Mouse (Mus musculus): ENCODE results near the gene Lgi4. TPM values are rescaled to one million over a fixed set of nuclear protein-coding genes. Genes with fewer than 3 reads are reported as not detected.

The Lgi4 gene
- polyA plus RNA-seq (2015; fragmentation: Nextera tagmentation; extraction: Ambion mirVana): 0.20 and 0.26 TPM in 2 replicates

- no peak within 1 kb of the TSS for H3K4me2 ChIP-seq (replicated peaks)
- H3K27ac ChIP-seq (replicated peaks): no peak within 1 kb of the TSS
- H3K9ac ChIP-seq (replicated peaks): no peak within 1 kb of the TSS
- 3% methylated on average over 2 of the region's 2 CpGs for WGBS
- no peaks in the 10 kb centered on the region for H3K36me3 ChIP-seq
- no peak within 1 kb of the TSS for H3K4me3 ChIP-seq
- peak; percentile 44; the same call in 1 of the 2 replicates for ATAC-seq (replicated peaks)
- no peaks in the 10 kb centered on the region for H3K9me3 ChIP-seq
- peaks cover 3% of the 10 kb centered on the region; the same call in 1 of the 2 replicates for H3K4me1 ChIP-seq
- H3K27me3 ChIP-seq: peaks cover 4% of the 10 kb centered on the region; the same call in 1 of the 2 replicates
Measured at GRCm38 (mm10) chr7:31059108-31059507, at the start of gene Lgi4. Gene Lgi4, plus strand, starts transcription at chr7:31059342.

GRCm38 (mm10) chr7:31012971-31013370, 46.2 kb upstream of the Lgi4 start:
- Histone ChIP-seq H3K4me3 (no peak overlapping the region), H3K27ac (replicated peaks) (no peak overlapping the region), H3K4me1 (peaks cover 8% of the 10 kb centered on the region; the same call in 1 of the 2 replicates), H3K4me2 (replicated peaks) (no peak overlapping the region), H3K9me3 (no peaks in the 10 kb centered on the region), H3K36me3 (no peaks in the 10 kb centered on the region), H3K9ac (replicated peaks) (no peak overlapping the region), H3K27me3 (no peaks in the 10 kb centered on the region)
- ATAC-seq (replicated peaks): no peak
- WGBS: 85% methylated on average over 5 of the region's 5 CpGs

GRCm38 (mm10) chr7:31017104-31017901, 41.8 kb upstream of the Lgi4 start:
- no peak; the same call in 1 of the 2 replicates for ATAC-seq (replicated peaks)
- no peak overlapping the region for H3K4me3 ChIP-seq
- H3K27me3 ChIP-seq: no peaks in the 10 kb centered on the region
- H3K27ac ChIP-seq (replicated peaks): no peak overlapping the region
- WGBS: 48% methylated on average over 10 of the region's 10 CpGs
- no peaks in the 10 kb centered on the region for H3K36me3 ChIP-seq
- no peak overlapping the region for H3K9ac ChIP-seq (replicated peaks)
- peaks cover 8% of the 10 kb centered on the region; the same call in 1 of the 2 replicates for H3K4me1 ChIP-seq
- no peaks in the 10 kb centered on the region for H3K9me3 ChIP-seq
- no peak overlapping the region for H3K4me2 ChIP-seq (replicated peaks)

GRCm38 (mm10) chr7:31028609-31029008, 30.5 kb upstream of the Lgi4 start:
- H3K4me1 ChIP-seq: no peaks in the 10 kb centered on the region
- no peaks in the 10 kb centered on the region for H3K9me3 ChIP-seq
- no peak overlapping the region for H3K27ac ChIP-seq (replicated peaks)
- no peaks in the 10 kb centered on the region for H3K27me3 ChIP-seq
- no peak overlapping the region for H3K9ac ChIP-seq (replicated peaks)
- WGBS: 76% methylated on average over 8 of the region's 8 CpGs
- no peak overlapping the region for H3K4me2 ChIP-seq (replicated peaks)
- H3K36me3 ChIP-seq: no peaks in the 10 kb centered on the region
- ATAC-seq (replicated peaks): no peak
- no peak overlapping the region for H3K4me3 ChIP-seq

GRCm38 (mm10) chr7:31030717-31031116, 28.4 kb upstream of the Lgi4 start:
- ATAC-seq (replicated peaks): no peak
- no peak overlapping the region for H3K9ac ChIP-seq (replicated peaks)
- H3K36me3 ChIP-seq: no peaks in the 10 kb centered on the region
- WGBS: 80% methylated on average over 2 of the region's 2 CpGs
- no peak overlapping the region for H3K27ac ChIP-seq (replicated peaks)
- no peaks in the 10 kb centered on the region for H3K9me3 ChIP-seq
- no peak overlapping the region for H3K4me2 ChIP-seq (replicated peaks)
- no peak overlapping the region for H3K4me3 ChIP-seq
- no peaks in the 10 kb centered on the region for H3K27me3 ChIP-seq
- no peaks in the 10 kb centered on the region for H3K4me1 ChIP-seq

- H3K4me2 ChIP-seq (replicated peaks): no peak overlapping the region
- 83% methylated on average over 7 of the region's 7 CpGs for WGBS
- H3K4me3 ChIP-seq: no peak overlapping the region
- no peak overlapping the region for H3K9ac ChIP-seq (replicated peaks)
- H3K27me3 ChIP-seq: no peaks in the 10 kb centered on the region
- no peaks in the 10 kb centered on the region for H3K9me3 ChIP-seq
- H3K4me1 ChIP-seq: no peaks in the 10 kb centered on the region
- no peak for ATAC-seq (replicated peaks)
- H3K27ac ChIP-seq (replicated peaks): no peak overlapping the region
- no peaks in the 10 kb centered on the region for H3K36me3 ChIP-seq
Measured at GRCm38 (mm10) chr7:31031731-31032130, 27.4 kb upstream of the Lgi4 start.

- no peak overlapping the region for H3K9ac ChIP-seq (replicated peaks)
- no peak for ATAC-seq (replicated peaks)
- no peaks in the 10 kb centered on the region for H3K9me3 ChIP-seq
- H3K27me3 ChIP-seq: no peaks in the 10 kb centered on the region
- no peak overlapping the region for H3K27ac ChIP-seq (replicated peaks)
- H3K36me3 ChIP-seq: no peaks in the 10 kb centered on the region
- H3K4me3 ChIP-seq: no peak overlapping the region
- 78% methylated on average over 9 of the region's 9 CpGs for WGBS
- H3K4me2 ChIP-seq (replicated peaks): no peak overlapping the region
- H3K4me1 ChIP-seq: no peaks in the 10 kb centered on the region
Measured at GRCm38 (mm10) chr7:31033409-31034165, 25.6 kb upstream of the Lgi4 start.

GRCm38 (mm10) chr7:31034789-31035188, 24.4 kb upstream of the Lgi4 start:
- H3K36me3 ChIP-seq: no peaks in the 10 kb centered on the region
- no peaks in the 10 kb centered on the region for H3K9me3 ChIP-seq
- no peak overlapping the region for H3K9ac ChIP-seq (replicated peaks)
- H3K4me2 ChIP-seq (replicated peaks): no peak overlapping the region
- H3K27me3 ChIP-seq: no peaks in the 10 kb centered on the region
- 62% methylated on average over 11 of the region's 11 CpGs for WGBS
- ATAC-seq (replicated peaks): no peak
- no peak overlapping the region for H3K4me3 ChIP-seq
- no peak overlapping the region for H3K27ac ChIP-seq (replicated peaks)
- H3K4me1 ChIP-seq: no peaks in the 10 kb centered on the region

- no peaks in the 10 kb centered on the region for H3K9me3 ChIP-seq
- WGBS: 83% methylated on average over 11 of the region's 11 CpGs
- 0 out of 2 replicates have a peak, but pooled peaks cover 2% of the 10 kb centered on the region for H3K27me3 ChIP-seq
- no peaks in the 10 kb centered on the region for H3K4me1 ChIP-seq
- no peak overlapping the region for H3K4me2 ChIP-seq (replicated peaks)
- no peak overlapping the region for H3K4me3 ChIP-seq
- ATAC-seq (replicated peaks): no peak
- H3K36me3 ChIP-seq: no peaks in the 10 kb centered on the region
- no peak overlapping the region for H3K27ac ChIP-seq (replicated peaks)
- H3K9ac ChIP-seq (replicated peaks): no peak overlapping the region
Measured at GRCm38 (mm10) chr7:31035291-31035690, 23.9 kb upstream of the Lgi4 start.

GRCm38 (mm10) chr7:31036917-31037316, 22.2 kb upstream of the Lgi4 start:
- 85% methylated on average over 7 of the region's 7 CpGs for WGBS
- no peaks in the 10 kb centered on the region for H3K9me3 ChIP-seq
- H3K27me3 ChIP-seq: peaks cover 14% of the 10 kb centered on the region; the same call in 1 of the 2 replicates
- H3K27ac ChIP-seq (replicated peaks): no peak overlapping the region
- H3K4me1 ChIP-seq: peaks cover 3% of the 10 kb centered on the region; the same call in 1 of the 2 replicates
- no peak overlapping the region for H3K4me3 ChIP-seq
- no peak for ATAC-seq (replicated peaks)
- no peak overlapping the region for H3K4me2 ChIP-seq (replicated peaks)
- H3K36me3 ChIP-seq: no peaks in the 10 kb centered on the region
- no peak overlapping the region for H3K9ac ChIP-seq (replicated peaks)

GRCm38 (mm10) chr7:31037675-31038074, 21.5 kb upstream of the Lgi4 start:
- ATAC-seq (replicated peaks): no peak
- no peaks in the 10 kb centered on the region for H3K36me3 ChIP-seq
- 86% methylated on average over 2 of the region's 2 CpGs for WGBS
- H3K9me3 ChIP-seq: no peaks in the 10 kb centered on the region
- no peak overlapping the region for H3K27ac ChIP-seq (replicated peaks)
- H3K4me1 ChIP-seq: peaks cover 6% of the 10 kb centered on the region; the same call in 1 of the 2 replicates
- no peak overlapping the region for H3K9ac ChIP-seq (replicated peaks)
- H3K4me2 ChIP-seq (replicated peaks): no peak overlapping the region
- no peak overlapping the region for H3K4me3 ChIP-seq
- peaks cover 22% of the 10 kb centered on the region for H3K27me3 ChIP-seq

- Histone ChIP-seq H3K4me1 (peaks cover 6% of the 10 kb centered on the region; the same call in 1 of the 2 replicates), H3K27ac (replicated peaks) (no peak overlapping the region), H3K4me2 (replicated peaks) (no peak overlapping the region), H3K36me3 (no peaks in the 10 kb centered on the region), H3K9me3 (no peaks in the 10 kb centered on the region), H3K9ac (replicated peaks) (no peak overlapping the region), H3K27me3 (peaks cover 29% of the 10 kb centered on the region), H3K4me3 (no peak overlapping the region)
- WGBS: 92% methylated on average over 4 of the region's 4 CpGs
- ATAC-seq (replicated peaks): no peak
Measured at GRCm38 (mm10) chr7:31039011-31039410, 20.1 kb upstream of the Lgi4 start.
